Mouse (Mus musculus): ENCODE data around the gene Git1. TPM values are rescaled to one million over a fixed set of nuclear protein-coding genes. Genes with fewer than 3 reads are reported as not detected.

The Git1 gene
- total RNA-seq, 2 experiments from 2014 or later: 25.9 to 33.3 TPM

DNA sequence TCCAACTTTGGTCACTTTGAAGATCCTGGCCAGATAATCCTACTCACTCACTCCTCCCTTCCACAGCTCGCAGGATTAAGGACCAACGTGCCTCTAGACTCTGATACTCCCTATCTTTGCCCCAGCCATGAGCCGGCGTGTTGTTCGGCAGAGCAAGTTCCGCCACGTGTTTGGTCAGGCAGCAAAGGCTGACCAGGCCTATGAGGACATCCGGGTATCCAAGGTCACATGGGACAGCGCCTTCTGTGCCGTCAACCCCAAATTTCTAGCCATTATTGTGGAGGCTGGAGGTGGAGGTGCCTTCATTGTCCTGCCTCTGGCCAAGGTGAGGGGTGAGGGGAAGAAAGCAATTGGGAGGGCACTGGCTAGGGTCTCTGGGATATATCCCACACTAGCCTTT is 29.6 kb upstream of the Git1 start:
- no peak for TF ChIP-seq CTCF (IDR thresholded peaks at IDR 0.05)
- H3K4me3 ChIP-seq: peak overlapping the region; percentile 89
- H3K27ac ChIP-seq: peak overlapping the region; percentile 98
- intact Hi-C loops (cut with DNase I): loop anchor here (10.0 kb wide), 1 partner anchor 369 kb away; no protein-coding TSS in a partner anchor
- DNase-seq: no peak

DNA sequence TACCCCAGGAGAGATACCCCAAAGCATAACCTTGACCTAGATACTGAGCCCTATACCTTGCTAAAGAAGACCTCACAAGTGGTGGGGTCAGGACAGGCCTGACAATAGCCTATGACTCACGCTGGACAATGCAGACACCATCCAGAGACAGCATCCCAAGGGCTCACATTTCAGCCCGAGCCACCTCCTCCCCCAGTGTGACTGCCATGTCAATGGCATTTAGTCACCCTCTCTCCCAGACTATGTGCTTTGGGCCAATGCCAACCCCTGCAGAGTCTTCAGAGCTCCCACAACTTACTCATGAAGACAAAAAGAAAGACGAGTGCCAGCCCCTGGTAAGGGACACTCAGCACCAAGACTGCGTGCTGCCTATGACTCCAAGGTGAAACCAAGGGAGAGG is 28.7 kb upstream of the Git1 start:
- H3K27ac ChIP-seq: peak overlapping the region; percentile 98
- no peak for TF ChIP-seq CTCF (IDR thresholded peaks at IDR 0.05)
- peak; percentile 57 for DNase-seq
- H3K4me3 ChIP-seq: peak overlapping the region; percentile 2
- intact Hi-C loops (cut with DNase I): loop anchor here (5.0 to 10.0 kb wide), 3 partner anchors 38 to 370 kb away; no protein-coding TSS in a partner anchor

DNA sequence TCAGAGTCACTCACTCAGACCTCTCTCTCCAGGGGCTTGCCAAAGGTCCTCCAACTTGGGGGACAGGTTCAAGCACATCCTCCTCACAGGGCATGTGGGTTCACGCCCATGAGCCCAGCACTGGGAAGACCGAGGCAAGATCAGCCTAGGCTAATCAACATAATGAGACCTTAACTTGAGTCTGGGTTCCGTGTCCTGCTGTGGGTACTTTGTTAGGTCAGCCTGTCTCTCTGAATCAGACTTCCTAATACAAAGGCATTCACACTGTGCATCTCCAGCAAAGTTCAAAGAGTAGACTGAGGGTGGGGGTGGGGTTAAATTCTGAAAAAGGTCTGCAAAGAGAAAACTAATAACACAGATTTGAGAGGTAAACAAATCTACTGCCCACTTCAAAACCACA is 28.3 kb upstream of the Git1 start:
- DNase-seq: no peak
- intact Hi-C loops (cut with DNase I): loop anchor here (5.0 to 10.0 kb wide), 3 partner anchors 37 to 370 kb away; no protein-coding TSS in a partner anchor
- no peak for TF ChIP-seq CTCF (IDR thresholded peaks at IDR 0.05)
- H3K27ac ChIP-seq: peak overlapping the region; percentile 98
- peak overlapping the region; percentile 2 for H3K4me3 ChIP-seq

DNA sequence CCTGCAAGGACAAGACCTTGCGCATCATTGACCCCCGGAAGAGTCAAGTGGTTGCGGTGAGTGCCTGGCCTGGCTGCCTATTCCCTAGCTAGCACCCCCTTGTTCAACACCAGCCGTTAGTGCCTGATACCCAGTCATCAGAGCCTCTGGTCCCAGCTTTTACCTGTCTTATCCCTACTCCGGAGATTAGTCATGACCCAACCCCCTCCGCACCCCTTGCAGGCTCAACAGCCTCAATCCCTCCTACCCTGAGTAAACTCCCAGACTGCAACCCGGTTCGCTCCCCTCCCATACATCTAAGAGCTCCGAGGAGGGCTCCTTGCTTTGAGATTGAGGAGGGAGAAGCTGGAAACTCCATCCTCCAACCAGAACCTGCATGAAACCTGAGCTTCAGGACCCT is 26.8 kb upstream of the Git1 start:
- Histone ChIP-seq H3K4me3 (peak overlapping the region; percentile 59), H3K27ac (peak overlapping the region; percentile 68)
- DNase-seq: no peak
- no peak for TF ChIP-seq CTCF (IDR thresholded peaks at IDR 0.05)
- intact Hi-C loops (cut with DNase I): loop anchor here (5.0 to 10.0 kb wide), 3 partner anchors 36 to 372 kb away; no protein-coding TSS in a partner anchor

DNA sequence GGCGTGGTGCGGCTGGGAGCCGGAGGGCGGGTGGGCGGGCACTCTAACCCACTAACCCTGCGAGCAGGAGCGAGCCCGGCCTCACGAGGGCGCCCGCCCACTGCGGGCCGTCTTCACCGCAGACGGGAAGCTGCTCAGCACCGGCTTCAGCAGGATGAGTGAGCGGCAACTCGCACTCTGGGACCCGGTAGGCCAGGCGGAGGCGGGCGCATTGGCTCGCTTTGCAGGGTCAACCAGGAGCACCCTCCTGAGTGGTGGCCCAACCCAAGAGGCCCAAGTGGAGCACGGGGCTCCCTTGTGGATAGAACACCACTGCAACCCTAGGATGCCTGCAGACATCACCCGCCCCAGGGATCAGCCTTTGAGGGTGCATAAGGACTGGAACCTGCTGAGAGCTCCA is 26.2 kb upstream of the Git1 start:
- TF ChIP-seq CTCF (IDR thresholded peaks at IDR 0.05): peak; percentile 87
- peak overlapping the region; percentile 59 for H3K4me3 ChIP-seq
- DNase-seq: peak; percentile 87
- peak overlapping the region; percentile 68 for H3K27ac ChIP-seq
- intact Hi-C loops (cut with DNase I): loop anchor here (5.0 to 10.0 kb wide), 3 partner anchors 35 to 372 kb away; no protein-coding TSS in a partner anchor

DNA sequence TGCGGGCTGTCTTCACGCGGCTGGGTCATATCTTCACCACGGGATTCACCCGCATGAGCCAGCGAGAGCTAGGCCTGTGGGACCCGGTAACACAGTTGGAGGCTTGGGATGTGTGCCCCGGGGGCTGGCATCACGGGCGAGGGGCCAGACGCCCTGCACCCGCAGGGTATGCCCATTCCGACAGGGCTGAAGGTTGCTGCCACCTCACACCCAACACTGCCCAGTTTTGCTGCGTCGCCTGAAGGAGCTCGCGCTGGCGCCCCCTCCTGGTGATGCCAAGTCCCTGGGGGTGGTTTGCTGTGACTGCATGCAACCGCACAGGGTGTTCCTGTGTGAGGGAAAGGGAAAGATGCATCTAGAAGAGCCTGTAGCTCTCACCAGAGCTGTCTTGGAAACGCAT is 25.6 kb upstream of the Git1 start:
- intact Hi-C loops (cut with DNase I): loop anchor here (5.0 to 10.0 kb wide), 3 partner anchors 35 to 373 kb away; no protein-coding TSS in a partner anchor
- Histone ChIP-seq H3K4me3 (peak overlapping the region; percentile 59), H3K27ac (peak overlapping the region; percentile 68)
- TF ChIP-seq CTCF (IDR thresholded peaks at IDR 0.05): peak; percentile 87
- peak; percentile 87 for DNase-seq

DNA sequence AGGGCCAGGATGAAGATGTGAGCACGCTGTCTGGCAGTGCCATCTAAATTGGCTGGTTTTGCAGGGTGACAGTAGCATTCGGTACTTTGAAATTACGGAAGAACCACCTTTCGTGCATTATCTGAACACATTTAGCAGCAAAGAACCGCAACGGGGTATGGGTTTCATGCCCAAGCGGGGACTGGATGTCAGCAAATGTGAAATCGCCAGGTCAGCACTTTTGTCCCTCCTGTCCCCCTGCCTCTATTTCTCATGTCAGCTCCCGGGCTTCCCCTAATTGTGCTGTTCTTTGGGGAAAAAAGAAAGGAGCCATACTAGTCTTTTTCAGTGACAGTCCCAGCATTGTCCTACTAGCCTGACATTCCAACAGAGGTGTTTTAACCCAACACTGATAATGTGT is 25.0 kb upstream of the Git1 start:
- Histone ChIP-seq H3K27ac (no peak overlapping the region), H3K4me3 (no peak overlapping the region)
- no peak for TF ChIP-seq CTCF (IDR thresholded peaks at IDR 0.05)
- DNase-seq: no peak
- intact Hi-C loops (cut with DNase I): loop anchor here (5.0 to 10.0 kb wide), 3 partner anchors 34 to 374 kb away; no protein-coding TSS in a partner anchor

DNA sequence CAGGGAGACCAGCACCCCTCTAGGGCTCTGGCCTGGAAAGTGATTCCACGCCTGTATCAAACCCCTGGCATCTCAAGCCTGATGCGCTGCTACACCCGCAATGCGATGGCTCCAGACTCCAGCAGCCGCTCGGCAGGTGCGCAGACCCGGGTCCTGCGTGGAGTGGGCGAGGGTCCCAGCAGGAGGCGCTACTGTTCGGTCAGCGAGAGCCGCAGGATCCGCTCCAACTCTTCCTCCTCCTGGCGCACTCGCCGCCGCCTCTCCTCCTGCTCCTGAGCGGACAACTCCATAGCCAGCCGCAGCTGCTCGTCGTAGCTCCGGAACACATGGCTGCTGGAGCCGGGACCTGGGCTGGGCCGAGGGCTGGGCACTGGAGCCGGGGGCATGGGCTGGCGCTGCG is 22.0 kb upstream of the Git1 start:
- intact Hi-C loops (cut with DNase I): no loop called here

DNA sequence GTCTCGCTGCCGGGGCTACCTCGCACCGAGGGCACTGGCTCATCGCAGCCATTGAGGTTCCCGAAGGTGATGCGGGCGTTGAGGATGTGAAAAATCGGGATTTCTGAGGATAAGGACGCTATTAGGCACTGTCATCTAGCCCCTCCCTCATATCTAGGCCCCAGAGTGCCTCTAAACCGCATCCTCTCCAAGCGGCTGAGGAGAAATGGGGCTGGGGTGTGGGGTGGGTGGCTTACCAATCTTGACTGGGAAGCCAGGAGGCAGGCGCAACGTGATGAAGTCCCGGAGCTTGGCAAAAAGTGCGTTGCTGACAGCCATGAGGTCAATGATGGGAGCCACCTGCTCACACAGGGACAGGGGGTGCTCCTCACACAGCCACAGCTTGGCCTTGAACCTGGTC is 20.6 kb upstream of the Git1 start:
- Histone ChIP-seq H3K4me3 (no peak overlapping the region), H3K27ac (no peak overlapping the region)
- DNase-seq: no peak
- intact Hi-C loops (cut with DNase I): no loop called here
- no peak for TF ChIP-seq CTCF (IDR thresholded peaks at IDR 0.05)

More for the DNA sequence above, 22.0 kb upstream of the Git1 start:
- no peak for TF ChIP-seq CTCF (IDR thresholded peaks at IDR 0.05)
- DNase-seq: no peak
- H3K4me3 ChIP-seq: no peak overlapping the region
- H3K27ac ChIP-seq: no peak overlapping the region

DNA sequence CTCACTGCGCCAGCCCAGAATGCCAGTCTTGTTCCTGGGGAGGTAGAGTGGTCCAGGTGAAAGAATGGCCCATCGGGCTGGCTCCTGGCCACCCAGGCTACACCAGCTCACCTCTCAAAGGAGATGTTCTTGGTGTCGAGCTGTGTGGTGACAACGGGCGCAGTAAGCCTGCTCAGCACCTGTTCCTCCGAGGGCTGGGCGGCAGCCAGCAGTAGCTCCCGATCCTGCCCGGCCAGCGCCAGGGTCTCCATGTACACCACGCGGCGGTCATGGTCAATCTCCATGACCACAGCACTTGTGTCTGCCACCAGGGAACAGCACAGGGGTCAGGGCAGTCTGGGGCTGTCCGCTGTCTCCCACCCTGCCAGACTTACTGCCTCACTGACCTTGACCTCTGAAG is 17.1 kb upstream of the Git1 start:
- TF ChIP-seq CTCF (IDR thresholded peaks at IDR 0.05): no peak

DNA sequence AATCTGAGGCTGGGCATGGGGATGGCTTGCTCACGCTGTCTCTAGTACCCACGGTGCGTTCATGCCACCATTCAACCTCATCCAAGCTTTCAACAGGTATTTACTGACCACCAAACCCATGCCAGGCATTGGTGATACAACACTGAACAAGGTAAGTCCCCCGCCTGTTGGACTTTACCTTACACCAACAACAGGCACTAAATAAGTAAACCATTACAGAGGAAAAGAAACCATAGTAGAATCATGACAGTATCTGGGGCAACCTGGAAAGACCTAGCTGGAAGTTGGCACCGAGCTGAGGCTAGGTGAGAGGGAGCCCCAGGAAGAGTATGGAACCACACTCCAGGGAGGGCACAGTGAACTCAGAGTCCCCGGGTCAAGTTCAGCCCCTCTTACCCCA is 16.5 kb upstream of the Git1 start:
- no peak overlapping the region for H3K4me3 ChIP-seq
- TF ChIP-seq CTCF (IDR thresholded peaks at IDR 0.05): no peak
- no peak overlapping the region for H3K27ac ChIP-seq
- intact Hi-C loops (cut with DNase I): no loop called here
- DNase-seq: no peak

More for the DNA sequence above, 17.1 kb upstream of the Git1 start:
- H3K27ac ChIP-seq: no peak overlapping the region
- peak; percentile 61 for DNase-seq
- intact Hi-C loops (cut with DNase I): no loop called here
- H3K4me3 ChIP-seq: no peak overlapping the region

DNA sequence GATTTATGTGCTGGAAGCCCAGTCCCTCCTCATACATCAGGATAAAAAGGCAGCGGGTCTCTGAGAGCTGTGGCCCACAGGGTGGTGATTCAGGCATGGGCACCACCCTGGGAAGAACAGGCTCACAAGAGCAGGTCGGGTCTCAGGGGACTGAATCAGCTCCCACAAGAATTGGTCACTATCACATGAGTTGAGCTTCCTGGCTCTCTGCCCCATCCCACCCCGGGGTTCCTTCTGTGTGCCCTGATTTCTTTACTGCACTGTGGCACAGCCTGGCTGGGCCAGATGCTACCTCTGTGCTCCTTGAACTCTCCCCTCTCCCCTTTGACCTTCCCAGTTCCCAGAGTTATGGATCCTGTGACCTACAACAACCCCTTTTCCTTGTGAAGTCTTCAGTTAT is 10.3 kb upstream of the Git1 start:
- DNase-seq: no peak
- H3K27ac ChIP-seq: no peak overlapping the region
- no peak overlapping the region for H3K4me3 ChIP-seq
- no peak for TF ChIP-seq CTCF (IDR thresholded peaks at IDR 0.05)
- intact Hi-C loops (cut with DNase I): no loop called here

DNA sequence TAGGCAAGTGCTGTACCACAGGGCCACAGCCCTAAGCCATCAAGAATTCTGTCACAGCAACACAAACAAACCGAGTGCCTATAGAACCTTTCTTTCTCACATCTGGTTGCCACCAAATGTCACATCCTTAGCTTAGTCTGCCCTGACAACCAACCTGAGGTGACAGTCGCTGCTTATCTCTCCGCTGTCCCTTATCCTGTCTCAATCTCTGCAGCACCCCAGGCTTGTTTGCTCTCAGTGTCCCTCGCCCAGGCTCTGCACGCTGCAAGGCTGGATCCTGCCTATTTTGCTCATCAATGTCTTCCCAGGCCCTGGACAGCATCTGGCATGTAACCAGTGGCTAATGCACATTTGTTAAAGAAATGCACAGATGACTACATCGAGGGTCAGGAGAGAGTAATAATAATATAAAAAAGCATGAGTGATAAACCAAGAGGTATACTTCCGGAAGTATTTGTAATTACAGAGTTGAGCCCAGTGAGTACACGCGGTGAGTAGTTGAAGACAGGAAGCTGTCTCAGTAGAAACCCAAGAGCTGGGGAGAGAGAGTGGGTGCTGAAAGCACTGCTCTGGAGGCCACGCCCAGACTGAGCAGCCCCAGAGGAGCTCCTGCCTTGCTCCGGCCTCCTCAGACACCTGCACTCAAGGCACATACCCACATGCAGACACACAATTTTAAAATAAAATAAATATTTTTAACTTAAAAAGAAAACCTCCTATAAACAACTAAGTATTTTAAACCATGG is 9.7 kb upstream of the Git1 start:
- TF ChIP-seq CTCF (IDR thresholded peaks at IDR 0.05): no peak
- Histone ChIP-seq H3K4me3 (no peak overlapping the region), H3K27ac (no peak overlapping the region)
- DNase-seq: no peak
- intact Hi-C loops (cut with DNase I): no loop called here

All from gastrocnemius, adult 2 months (tissue).